Mouse (Mus musculus) thymus, adult 2 months (tissue): ENCODE data around the gene Chid1.

ENCODE experiments used
- CTCF ChIP-seq: fragments of 200-500 bp; IDR thresholded peaks from 2 replicates; pipeline ENCODE4 v1.5.1; 2012; ENCODE audit warnings: mild to moderate bottlenecking, control low read depth, low read length, moderate library complexity, borderline replicate concordance; ENCODE audit not compliant: control insufficient read depth, poor library complexity, insufficient read depth; ENCODE audit errors: extremely low read depth
- POLR2A ChIP-seq: fragments of 200-500 bp; IDR thresholded peaks from 2 replicates; pipeline ENCODE4 v1.6.1; 2012; ENCODE audit warnings: mild to moderate bottlenecking, low read length, control low read depth, moderate library complexity; ENCODE audit not compliant: control insufficient read depth, poor library complexity, insufficient read depth; ENCODE audit errors: extremely low read depth

GRCm38 (mm10) chr7:141575481-141575880, 35.8 kb upstream of the Chid1 start:
- TF ChIP-seq CTCF (no peak), POLR2A (no peak)
